Mouse (Mus musculus) adrenal gland, adult 8-10 months (tissue): ENCODE measurements around the gene Myo5c. TPM values are rescaled to one million over a fixed set of nuclear protein-coding genes. Genes with fewer than 3 reads are reported as not detected.
"Not testable (repeated sequence)": the region's sequence is repeated elsewhere in the genome, so short reads cannot be mapped to it uniquely, and the experiment has no call there.

Experiments used
- DNase-seq: peaks from one replicate; pipeline ENCODE4 v3.0.0; 2022
- total RNA-seq, 4 experiments: library from RNA; stranded (reverse); gene quantifications; 2 replicates each; pipeline ENCODE4 v1.2.4; 2022

The Myo5c gene
- total RNA-seq, 4 experiments from 2014 or later: 1.8 to 2.9 (median 2.3) TPM

DNA sequence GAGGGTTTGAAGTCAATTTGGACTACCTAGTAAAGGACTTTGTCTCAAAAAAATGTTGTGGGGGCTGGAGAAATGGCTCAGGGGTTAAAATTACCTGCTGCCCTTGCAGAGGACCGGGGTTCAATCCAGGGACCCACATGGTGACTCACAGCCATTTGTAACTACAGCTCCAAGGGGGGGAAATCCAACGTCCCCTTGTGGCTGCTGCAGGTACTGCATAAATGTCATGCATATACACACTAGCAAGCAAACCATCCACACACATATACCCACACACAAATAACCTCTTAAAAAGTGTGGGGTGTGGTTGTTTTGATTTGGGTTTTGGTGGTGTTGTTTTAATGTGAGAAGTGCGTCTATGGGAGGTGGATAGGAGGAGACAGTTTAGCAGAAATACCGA, 12.7 kb downstream of the Myo5c start:
- no peak for DNase-seq

GRCm38 (mm10) chr9:75246080-75246930, 14.5 kb downstream of the Myo5c start:
- no peak for DNase-seq

DNA sequence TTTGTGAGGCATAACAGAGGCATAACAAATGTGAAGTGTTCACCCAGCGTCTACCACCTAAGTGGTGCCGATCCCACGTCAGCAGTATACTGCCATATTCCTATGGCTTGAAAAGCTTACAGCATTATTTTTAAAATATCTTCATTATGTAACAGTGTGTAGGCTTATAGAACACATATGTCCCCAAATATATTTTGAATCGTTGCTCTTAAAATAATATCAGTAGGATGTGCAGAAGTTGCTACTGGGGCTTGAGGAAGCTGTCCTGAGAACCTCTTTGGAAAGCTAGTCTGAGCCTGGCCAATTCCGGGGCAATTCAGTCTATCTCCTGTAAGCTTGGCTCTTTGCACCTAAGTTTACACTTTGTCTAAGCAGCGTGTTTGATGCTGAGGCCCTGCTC, 16.1 kb downstream of the Myo5c start:
- no peak for DNase-seq

DNA sequence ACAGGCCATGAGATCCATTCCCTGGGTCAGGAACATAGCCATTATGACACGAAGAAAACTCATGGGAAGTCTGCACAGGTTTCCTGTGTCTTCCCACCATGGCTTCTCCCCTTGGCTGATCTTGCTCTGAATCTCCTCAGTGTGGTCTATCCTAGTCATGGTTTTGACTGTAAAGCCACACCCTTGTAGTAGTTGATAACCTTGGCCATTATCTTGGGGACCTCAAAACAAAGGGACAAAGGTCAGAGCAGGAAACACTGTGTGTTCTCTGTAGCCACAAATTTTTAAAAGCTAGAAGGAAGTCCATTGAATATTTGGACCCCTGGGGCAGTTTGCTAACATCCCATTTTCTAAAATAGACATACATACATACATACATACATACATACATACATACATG, 16.5 kb downstream of the Myo5c start:
- no peak for DNase-seq

DNA sequence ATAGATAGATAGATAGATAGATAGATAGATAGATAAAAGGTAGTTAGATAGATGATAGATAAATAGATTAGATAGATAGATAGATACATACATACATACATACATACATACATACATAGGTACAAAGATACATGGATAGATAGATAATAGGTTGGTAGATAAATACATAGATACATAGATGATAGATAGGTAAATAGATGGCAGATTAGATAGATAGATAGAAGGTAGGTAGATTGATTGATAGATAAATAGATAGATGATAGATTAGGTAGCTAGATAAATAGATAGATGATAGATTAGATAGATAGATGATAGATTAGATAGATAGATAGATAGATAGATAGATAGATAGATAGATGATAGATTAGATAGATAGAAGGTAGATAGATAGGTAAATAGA, 17.1 kb downstream of the Myo5c start:
- DNase-seq: no peak

- not testable (repeated sequence) for DNase-seq
These were observed 21.3 kb downstream of the Myo5c start for GRCm38 (mm10) chr9:75253158-75253557.

GRCm38 (mm10) chr9:75253766-75254165, 21.9 kb downstream of the Myo5c start:
- DNase-seq: no peak

DNA sequence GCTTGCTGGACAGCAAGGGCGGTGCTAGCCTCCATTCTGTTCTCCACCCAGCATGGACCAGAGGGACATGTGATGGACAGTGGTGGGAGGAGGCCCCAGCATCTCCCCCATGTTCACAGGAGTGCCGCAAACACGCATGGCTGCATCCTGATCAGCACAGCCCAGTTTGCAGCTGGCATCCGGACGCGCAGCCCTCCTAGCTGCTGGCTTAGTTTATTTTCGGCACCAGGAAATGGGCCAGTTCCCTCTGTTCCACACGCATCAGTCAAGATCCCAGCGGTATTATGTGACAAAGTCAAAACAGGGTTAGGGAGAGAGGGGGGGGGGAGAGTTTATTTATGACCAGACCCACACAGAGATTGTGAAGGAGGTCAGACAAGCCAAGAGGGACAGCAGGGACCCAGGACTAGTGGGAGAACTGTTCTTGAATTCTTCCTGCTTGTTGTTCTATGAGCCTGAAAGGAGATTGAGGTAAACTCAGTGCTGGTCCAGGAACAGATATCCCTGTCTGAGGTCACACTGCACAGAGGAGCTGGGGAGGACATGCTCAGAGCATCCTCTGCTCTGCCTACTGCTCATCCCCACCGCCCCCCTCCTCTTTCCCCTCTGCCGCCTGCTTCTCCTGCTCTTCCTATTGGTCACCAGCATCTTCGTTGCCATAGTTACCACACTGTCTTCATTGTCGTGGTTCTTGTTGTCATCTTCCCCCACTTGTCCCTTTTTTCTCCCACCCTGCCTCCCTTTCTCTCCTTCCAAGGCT, 22.6 kb downstream of the Myo5c start:
- no peak for DNase-seq

DNA sequence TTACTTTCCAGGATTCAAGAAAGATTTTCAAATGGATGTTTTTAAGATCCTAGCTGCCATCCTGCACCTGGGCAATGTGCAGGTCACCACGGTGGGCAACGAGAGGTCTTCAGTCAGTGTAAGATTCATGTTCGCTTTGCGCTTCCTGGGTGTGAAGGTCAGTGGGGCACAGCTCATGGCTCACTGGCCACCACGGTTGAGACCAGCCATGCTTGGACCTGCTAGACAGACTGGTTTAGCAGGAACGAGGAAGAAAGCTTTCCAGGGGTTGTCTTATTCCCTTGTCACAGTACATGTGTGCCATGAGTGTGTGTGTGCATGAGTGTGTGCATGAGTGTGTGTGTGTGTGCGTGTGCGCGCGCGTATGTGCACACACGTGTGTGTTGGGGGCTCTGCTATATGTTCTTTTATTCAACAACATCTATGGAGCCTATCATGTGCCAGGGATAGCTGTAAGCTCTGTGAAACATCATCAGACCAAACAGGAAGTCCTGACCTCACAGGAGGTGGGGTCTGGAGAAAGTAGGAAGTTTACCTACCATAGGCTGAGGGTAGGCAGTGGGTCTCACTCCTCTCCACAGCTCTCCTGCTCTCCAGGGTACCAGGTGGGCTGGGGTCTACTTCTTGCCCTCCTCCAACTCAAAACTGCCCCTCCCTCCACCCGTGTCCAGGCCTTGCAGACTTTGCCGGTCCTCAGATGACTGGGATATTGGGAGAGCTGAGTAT, 24.2 kb downstream of the Myo5c start:
- no peak for DNase-seq

DNA sequence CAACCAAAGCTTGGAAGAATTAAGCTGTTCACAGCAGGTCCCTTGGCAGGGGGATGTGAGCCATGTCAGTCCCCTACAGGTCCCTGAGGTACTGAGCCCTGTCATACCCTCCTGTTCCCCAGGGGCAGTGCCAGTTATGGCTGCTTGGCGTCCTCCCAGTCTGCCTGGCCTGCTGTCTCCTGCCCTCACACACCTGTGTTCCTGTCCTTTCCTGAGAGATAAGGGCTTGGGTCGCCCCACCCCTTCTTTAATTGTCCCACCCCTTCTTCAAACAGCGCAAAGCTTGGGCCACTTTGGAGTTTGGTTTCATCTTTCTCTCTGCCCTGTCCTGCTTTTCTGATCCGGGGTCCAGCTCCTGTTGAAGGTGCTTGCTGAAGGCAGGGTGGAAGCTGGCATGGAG, 27.0 kb downstream of the Myo5c start:
- no peak for DNase-seq

DNA sequence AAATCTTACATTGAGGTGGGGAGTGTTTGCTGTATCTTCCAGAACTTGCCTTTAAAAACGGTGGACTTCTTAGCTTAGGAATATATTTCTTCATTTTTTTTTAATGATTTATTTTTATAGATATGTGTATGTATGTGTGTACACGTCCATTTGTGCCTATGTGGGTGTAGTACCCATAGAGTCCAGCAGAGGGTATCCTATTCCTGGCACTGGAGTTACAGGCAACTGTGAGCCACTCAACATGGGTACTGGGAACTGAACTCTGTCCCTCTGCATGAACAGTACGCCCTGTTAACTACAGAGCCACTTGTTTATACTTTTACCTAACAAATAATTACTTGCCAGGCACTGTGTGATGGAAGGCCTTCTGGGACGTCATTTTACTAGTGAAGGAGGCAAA, 27.8 kb downstream of the Myo5c start:
- no peak for DNase-seq

DNA sequence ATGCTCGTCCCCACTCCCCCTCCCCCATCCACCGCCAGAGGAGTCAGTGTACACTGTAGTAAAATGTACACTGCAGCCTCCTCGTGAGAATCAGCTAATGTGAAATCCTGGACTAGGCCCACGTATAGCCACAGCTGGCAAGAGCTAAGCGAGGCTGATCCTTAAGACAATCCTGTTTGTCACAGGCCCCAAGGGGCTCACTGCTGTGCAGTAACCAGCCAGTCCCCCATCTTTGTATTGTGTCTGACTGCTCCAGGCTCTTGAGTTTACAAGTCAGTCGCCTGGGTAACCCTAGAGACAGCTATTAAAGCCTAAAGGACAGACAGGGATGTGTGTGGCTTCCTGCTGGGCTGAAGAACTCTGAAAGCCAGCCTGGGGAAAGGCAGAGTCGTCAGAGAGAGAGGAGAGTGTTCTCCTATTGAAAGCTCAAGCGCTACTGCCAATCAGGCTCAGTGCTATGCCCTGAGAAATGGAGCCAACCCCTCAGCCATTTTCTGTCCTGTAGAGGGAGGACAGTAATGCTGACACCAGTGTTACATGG, 29.6 kb downstream of the Myo5c start:
- DNase-seq: no peak

- DNase-seq: no peak
These were observed 30.5 kb downstream of the Myo5c start for GRCm38 (mm10) chr9:75262235-75262826.

GRCm38 (mm10) chr9:75264008-75264718, 32.3 kb downstream of the Myo5c start:
- DNase-seq: no peak

GRCm38 (mm10) chr9:75267147-75267546, 35.3 kb downstream of the Myo5c start:
- DNase-seq: no peak

DNA sequence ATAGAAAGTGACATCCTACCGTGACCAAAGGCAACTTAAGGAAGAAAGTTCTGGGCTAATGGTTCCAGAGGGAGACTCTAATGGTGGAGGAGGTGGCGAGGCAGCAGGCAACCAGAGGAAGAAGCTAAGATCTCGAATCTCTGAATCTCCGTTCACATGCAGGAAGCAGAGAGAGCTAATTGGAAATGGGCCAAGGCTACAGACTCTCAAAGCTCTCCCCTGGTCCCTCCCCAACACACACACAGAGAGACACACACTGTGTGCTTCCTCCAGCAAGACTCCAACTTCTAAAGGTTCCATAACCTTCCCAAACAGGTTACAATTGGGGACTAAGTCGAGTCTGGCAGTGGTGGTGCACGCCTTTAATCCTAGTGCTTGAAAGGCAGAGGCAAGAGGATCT, 38.6 kb downstream of the Myo5c start:
- no peak for DNase-seq

GRCm38 (mm10) chr9:75271539-75271938, 39.7 kb downstream of the Myo5c start:
- DNase-seq: no peak

GRCm38 (mm10) chr9:75273646-75274045, 41.8 kb downstream of the Myo5c start:
- peak; percentile 58 for DNase-seq

DNA sequence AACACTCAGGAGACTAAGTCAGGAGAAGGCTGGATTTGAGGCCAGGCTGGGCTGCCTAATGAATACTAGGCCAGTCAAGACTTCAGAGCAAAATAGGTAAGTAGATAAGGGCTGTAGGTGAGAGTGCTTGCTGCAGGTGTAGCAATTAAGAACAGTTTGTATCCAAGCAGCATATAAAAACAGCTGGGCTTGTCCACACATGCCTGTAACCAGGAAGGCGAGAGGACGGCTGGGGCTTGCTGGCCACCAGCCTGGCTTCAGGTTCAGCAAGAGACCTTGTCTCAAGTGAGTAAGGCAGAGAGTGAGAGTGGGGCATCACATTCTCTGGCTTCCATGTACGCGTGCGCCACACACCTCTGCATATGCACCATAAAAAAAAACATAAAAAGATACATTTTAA, 42.7 kb downstream of the Myo5c start:
- DNase-seq: no peak

DNA sequence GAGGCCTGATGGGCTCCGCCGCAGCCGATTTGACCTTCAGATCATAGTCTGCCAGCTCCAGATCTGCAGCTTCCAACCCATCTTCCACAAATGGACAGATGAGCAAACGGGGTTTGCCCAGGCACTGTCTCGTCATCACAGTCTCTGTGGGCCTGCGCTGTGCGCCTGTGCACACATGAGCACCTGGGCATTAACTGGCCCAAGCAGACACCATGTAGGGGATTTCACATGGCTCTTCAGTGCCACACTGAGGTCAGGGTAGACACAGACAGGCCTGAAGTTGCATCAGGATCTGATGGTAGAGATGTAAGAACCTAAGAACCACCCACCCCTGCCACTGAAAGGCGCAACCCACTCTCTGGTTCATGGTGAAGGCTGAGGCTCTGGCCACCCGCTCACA, 43.2 kb downstream of the Myo5c start:
- DNase-seq: no peak

- DNase-seq: peak; percentile 42
These were observed 49.0 kb downstream of the Myo5c start for GRCm38 (mm10) chr9:75280814-75281213.

DNA sequence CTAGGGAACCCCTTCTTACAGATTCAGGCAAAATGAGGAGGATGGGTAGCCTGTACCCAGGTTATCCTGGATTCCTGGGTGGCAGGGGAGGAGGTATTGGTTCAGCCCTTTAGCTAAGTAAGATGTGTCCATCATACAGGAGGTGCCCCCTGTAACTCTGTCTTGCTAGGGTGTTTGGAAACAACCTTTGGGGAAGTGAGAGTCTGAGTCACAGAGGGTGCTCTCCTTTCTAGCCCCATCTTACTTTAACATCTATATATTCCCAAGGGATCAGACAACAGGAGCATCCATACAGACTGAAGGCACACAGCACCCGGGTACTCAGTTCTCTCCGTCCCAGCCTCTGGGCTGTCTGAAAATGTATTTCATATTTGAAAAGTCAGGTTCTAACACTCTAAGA, 50.4 kb downstream of the Myo5c start:
- no peak for DNase-seq
